Mouse (Mus musculus) ovary, postnatal 36 days (tissue): ENCODE data around the gene Gtf2e1.

Experiments used
- DNase-seq: peaks from one replicate; pipeline ENCODE4 v3.0.0; 2022; ENCODE audit warnings: low spot score, mixed read lengths

Gtf2e1 gene

GRCm38 (mm10) chr16:37546312-37546711 is 6.7 kb upstream of the Gtf2e1 start:
- no peak for DNase-seq

GRCm38 (mm10) chr16:37540776-37541175 is 1.2 kb upstream of the Gtf2e1 start:
- no peak for DNase-seq

- DNase-seq: no peak
Observed at GRCm38 (mm10) chr16:37539240-37539610, 364 bp downstream of the Gtf2e1 start.

GRCm38 (mm10) chr16:37533369-37534068 is 6.1 kb downstream of the Gtf2e1 start:
- DNase-seq: no peak

GRCm38 (mm10) chr16:37532046-37532445 is 7.5 kb downstream of the Gtf2e1 start:
- no peak for DNase-seq

- DNase-seq: no peak
Observed at GRCm38 (mm10) chr16:37530170-37530569, 9.4 kb downstream of the Gtf2e1 start.

GRCm38 (mm10) chr16:37526688-37527223 is 12.8 kb downstream of the Gtf2e1 start:
- DNase-seq: no peak

- no peak for DNase-seq
Observed at GRCm38 (mm10) chr16:37525121-37525520, 14.5 kb downstream of the Gtf2e1 start.

- no peak for DNase-seq
Observed at GRCm38 (mm10) chr16:37522100-37522697, 17.4 kb downstream of the Gtf2e1 start.

GRCm38 (mm10) chr16:37520190-37521040 is 19.2 kb downstream of the Gtf2e1 start:
- no peak for DNase-seq

- DNase-seq: no peak
Observed at GRCm38 (mm10) chr16:37519721-37520120, 19.9 kb downstream of the Gtf2e1 start.

- DNase-seq: no peak
Observed at GRCm38 (mm10) chr16:37518662-37519061, 20.9 kb downstream of the Gtf2e1 start.

GRCm38 (mm10) chr16:37517596-37518211 is 21.9 kb downstream of the Gtf2e1 start:
- no peak for DNase-seq

GRCm38 (mm10) chr16:37516376-37516993 is 23.1 kb downstream of the Gtf2e1 start:
- no peak for DNase-seq

GRCm38 (mm10) chr16:37514644-37515043 is 24.9 kb downstream of the Gtf2e1 start:
- DNase-seq: no peak

- no peak for DNase-seq
Observed at GRCm38 (mm10) chr16:37511489-37511888, 28.1 kb downstream of the Gtf2e1 start.

- no peak for DNase-seq
Observed at GRCm38 (mm10) chr16:37506751-37507150, 32.8 kb downstream of the Gtf2e1 start.

GRCm38 (mm10) chr16:37504517-37504916 is 35.1 kb downstream of the Gtf2e1 start:
- no peak for DNase-seq

GRCm38 (mm10) chr16:37498581-37498980 is 41.0 kb downstream of the Gtf2e1 start:
- no peak for DNase-seq

- no peak for DNase-seq
Observed at GRCm38 (mm10) chr16:37495017-37495416, 44.6 kb downstream of the Gtf2e1 start.

- DNase-seq: no peak
Observed at GRCm38 (mm10) chr16:37486826-37487612, 52.6 kb downstream of the Gtf2e1 start.
